Mouse (Mus musculus): ENCODE measurements at regions not wholly inside any gene's neighbourhood (a gene's known extent, or its start where the extent isn't known, plus 50 kb on each side); places are given as distances from the start of the nearest gene placed in this dataset.

- Histone ChIP-seq H3K79me2 (ENCODE audit: control insufficient read depth, insufficient read depth, low read length) (no peaks in the 10 kb centered on the region), H3K9ac (ENCODE audit: low read depth, low read length) (no peak overlapping the region), H3K27me3 (ENCODE audit: control insufficient read depth, insufficient read depth, low read length) (no peaks in the 10 kb centered on the region), H3K4me1 (ENCODE audit: control insufficient read depth, insufficient read depth, low read length) (no peaks in the 10 kb centered on the region), H3K36me3 (ENCODE audit: control insufficient read depth, insufficient read depth, low read length) (no peaks in the 10 kb centered on the region), H3K27ac (replicated peaks; ENCODE audit: insufficient read depth, low read depth, low read length) (no peak overlapping the region), H3K4me3 (ENCODE audit: insufficient read depth, low read depth, low read length) (no peak overlapping the region)
- TF ChIP-seq CTCF (IDR thresholded peaks at IDR 0.05; ENCODE audit: low read depth, low read length) (no peak), POLR2A (IDR thresholded peaks at IDR 0.05; ENCODE audit: extremely low read depth, insufficient read depth, low read length) (no peak)
- DNase-seq (ENCODE audit: extremely low read depth, low read depth, low spot score), result no peak
- WGBS, result 88% methylated on average over 2 of the region's 2 CpGs
Observed at GRCm38 (mm10) chr11:66836633-66837380, 75.0 kb upstream of the Pirt start.

DNA sequence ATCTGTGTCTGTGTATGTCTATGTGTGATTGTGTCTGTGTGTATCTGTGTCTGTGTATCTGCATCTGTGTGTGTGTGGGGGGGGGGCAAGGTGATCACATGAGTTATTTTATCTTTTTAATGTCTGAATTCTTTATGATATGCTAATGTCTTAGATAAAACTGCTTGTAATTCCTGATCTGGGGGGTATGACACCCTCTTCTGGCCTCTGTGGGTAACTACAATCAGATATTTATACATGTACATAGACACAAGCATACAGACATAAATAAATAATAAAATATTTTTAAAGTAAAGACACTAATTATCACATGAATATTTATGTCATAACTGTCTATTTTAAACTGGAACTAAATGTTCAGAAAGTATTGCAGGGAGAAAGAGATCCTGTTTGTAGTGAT, 66.5 kb upstream of the Pirt start:
- no peaks in the 10 kb centered on the region for H3K4me1 ChIP-seq (ENCODE audit: control insufficient read depth, insufficient read depth, low read length)
- no peaks in the 10 kb centered on the region; the same call in 1 of the 2 replicates for H3K27me3 ChIP-seq (ENCODE audit: control insufficient read depth, insufficient read depth, low read length)
- H3K36me3 ChIP-seq (ENCODE audit: control insufficient read depth, insufficient read depth, low read length), result no peaks in the 10 kb centered on the region
- H3K4me3 ChIP-seq (ENCODE audit: insufficient read depth, low read depth, low read length), result no peak overlapping the region
- no peak for TF ChIP-seq POLR2A (IDR thresholded peaks at IDR 0.05; ENCODE audit: extremely low read depth, insufficient read depth, low read length)
- TF ChIP-seq CTCF (IDR thresholded peaks at IDR 0.05; ENCODE audit: low read depth, low read length), result no peak
- no peak overlapping the region for H3K9ac ChIP-seq (ENCODE audit: low read depth, low read length)
- H3K27ac ChIP-seq (replicated peaks; ENCODE audit: insufficient read depth, low read depth, low read length), result no peak overlapping the region
- H3K79me2 ChIP-seq (ENCODE audit: control insufficient read depth, insufficient read depth, low read length), result no peaks in the 10 kb centered on the region
- DNase-seq (ENCODE audit: extremely low read depth, low read depth, low spot score), result no peak

DNA sequence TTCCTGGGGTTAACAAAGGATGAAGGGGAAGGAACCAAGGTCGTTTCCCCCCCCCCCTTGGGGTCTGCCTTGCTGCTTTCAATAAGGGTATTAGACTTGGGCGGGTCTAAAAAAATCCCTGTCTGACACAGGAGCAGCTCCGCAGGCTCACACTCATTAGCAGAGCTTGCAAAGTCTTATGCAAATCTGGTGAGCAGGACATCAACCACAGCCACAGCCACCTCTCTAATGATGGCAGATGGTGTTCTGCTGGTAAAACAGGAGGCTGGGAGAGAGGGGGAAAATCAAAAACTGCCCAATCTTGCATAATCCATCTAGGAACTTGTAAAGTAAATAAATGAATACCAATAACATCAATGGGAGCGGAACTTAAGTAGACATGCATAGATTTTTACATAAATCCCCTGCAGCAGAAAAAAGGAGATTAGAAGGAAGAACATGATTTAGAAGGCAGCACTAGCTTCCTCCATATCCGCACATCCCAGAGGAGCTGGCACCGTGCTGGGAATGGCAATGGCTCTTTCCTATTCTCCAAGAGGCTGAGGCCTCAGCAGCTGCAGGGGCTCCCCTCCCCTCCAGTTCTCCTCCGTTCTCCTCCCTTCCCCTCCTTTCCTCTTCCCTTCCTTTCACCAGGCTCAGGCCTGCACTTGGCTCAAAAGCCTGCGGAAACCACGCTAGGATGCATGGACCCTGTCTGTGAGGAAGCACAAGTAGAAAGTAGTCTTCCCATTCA, 65.6 kb upstream of the Pirt start:
- Histone ChIP-seq H3K36me3 (ENCODE audit: control insufficient read depth, insufficient read depth, low read length) (no peaks in the 10 kb centered on the region), H3K79me2 (ENCODE audit: control insufficient read depth, insufficient read depth, low read length) (no peaks in the 10 kb centered on the region), H3K4me1 (ENCODE audit: control insufficient read depth, insufficient read depth, low read length) (no peaks in the 10 kb centered on the region), H3K27me3 (ENCODE audit: control insufficient read depth, insufficient read depth, low read length) (no peaks in the 10 kb centered on the region; the same call in 1 of the 2 replicates), H3K9ac (ENCODE audit: low read depth, low read length) (no peak overlapping the region), H3K4me3 (ENCODE audit: insufficient read depth, low read depth, low read length) (no peak overlapping the region), H3K27ac (replicated peaks; ENCODE audit: insufficient read depth, low read depth, low read length) (no peak overlapping the region)
- no peak for DNase-seq (ENCODE audit: extremely low read depth, low read depth, low spot score)
- WGBS, result 48% methylated on average over 9 of the region's 9 CpGs
- TF ChIP-seq POLR2A (IDR thresholded peaks at IDR 0.05; ENCODE audit: extremely low read depth, insufficient read depth, low read length), result no peak
- no peak for TF ChIP-seq CTCF (IDR thresholded peaks at IDR 0.05; ENCODE audit: low read depth, low read length)
